Mouse (Mus musculus) MEL (cell line): Measurements from ENCODE around the gene Rims1. TPM values are rescaled to one million over a fixed set of nuclear protein-coding genes. Genes with fewer than 3 reads are reported as not detected.

Source experiments
- DNase-seq: peaks from one replicate; pipeline ENCODE4 v3.0.0; 2011; ENCODE audit warnings: low read depth, low spot score
- H3K27ac ChIP-seq: 2 replicates; pipeline ENCODE4 v1.5.1; 2012; ENCODE audit warnings: low read depth, mild to moderate bottlenecking, control low read depth, low read length, moderate library complexity; ENCODE audit not compliant: control insufficient read depth
- H3K27me3 ChIP-seq, 2 experiments: fragments of 150-350 bp in 1 of 2; sonication (generic) in 1 of 2; 2 replicates each; pipeline ENCODE4 v1.6.1; 2012; ENCODE audit warnings: low read length in 2 of 2, mild to moderate bottlenecking in 2 of 2, improper control_type of control experiment in 1 of 2, moderate library complexity in 1 of 2; ENCODE audit not compliant: insufficient read depth in 2 of 2, control insufficient read depth in 1 of 2
- H3K36me3 ChIP-seq, 2 experiments: 2 replicates each; pipeline ENCODE4 v1.6.1; 2012 to 2014; ENCODE audit warnings: low read length in 2 of 2, improper control_type of control experiment in 1 of 2, inconsistent platforms in 1 of 2, mild to moderate bottlenecking in 1 of 2; ENCODE audit not compliant: insufficient read depth in 2 of 2, control insufficient read depth in 1 of 2
- H3K4me1 ChIP-seq, 2 experiments: fragments of 150-350 bp in 1 of 2; sonication (generic) in 1 of 2; 2 replicates each; pipeline ENCODE4 v1.6.1; 2012; ENCODE audit warnings: low read length in 2 of 2, improper control_type of control experiment in 1 of 2, mild to moderate bottlenecking in 1 of 2; ENCODE audit not compliant: insufficient read depth in 2 of 2, control insufficient read depth in 1 of 2
- H3K4me3 ChIP-seq, 2 experiments: fragments of 150-350 bp in 1 of 2; sonication (generic) in 1 of 2; 2 replicates each; pipeline ENCODE4 v1.5.1; 2012; ENCODE audit warnings: low read depth in 2 of 2, low read length in 2 of 2, mild to moderate bottlenecking in 2 of 2, moderate library complexity in 2 of 2, control low read depth in 1 of 2, improper control_type of control experiment in 1 of 2; ENCODE audit not compliant: control insufficient read depth in 1 of 2, insufficient read depth in 1 of 2
- H3K79me2 ChIP-seq: 2 replicates; pipeline ENCODE4 v1.6.1; 2012; ENCODE audit warnings: mild to moderate bottlenecking, low read length, moderate library complexity; ENCODE audit not compliant: control insufficient read depth, poor library complexity, insufficient read depth
- H3K9ac ChIP-seq: 2 replicates; pipeline ENCODE4 v1.6.1; 2012; ENCODE audit warnings: low read depth, mild to moderate bottlenecking, control low read depth, low read length, moderate library complexity; ENCODE audit not compliant: control insufficient read depth, poor library complexity, severe bottlenecking
- H3K9me3 ChIP-seq: fragments of 150-350 bp; sonication (generic); replicated peaks from 2 replicates; pipeline ENCODE4 v1.6.1; 2012; ENCODE audit warnings: mild to moderate bottlenecking, low read length, improper control_type of control experiment, moderate library complexity; ENCODE audit not compliant: insufficient read depth
- CHD1 ChIP-seq: IDR thresholded peaks from 2 replicates; pipeline ENCODE4 v1.6.1; 2012; ENCODE audit warnings: low read depth, mild to moderate bottlenecking, inconsistent platforms, low read length, improper control_type of control experiment
- ELF1 ChIP-seq: IDR thresholded peaks from 2 replicates; pipeline ENCODE4 v1.6.1; 2014; ENCODE audit warnings: low read depth, mild to moderate bottlenecking, inconsistent platforms, low read length, improper control_type of control experiment, moderate library complexity
- GABPA ChIP-seq: IDR thresholded peaks from 2 replicates; pipeline ENCODE4 v1.6.1; 2012; ENCODE audit warnings: low read depth, mild to moderate bottlenecking, inconsistent platforms, low read length, improper control_type of control experiment, moderate library complexity
- GATA1 ChIP-seq: IDR thresholded peaks from 2 replicates; pipeline ENCODE4 v1.6.1; 2011; ENCODE audit warnings: low read depth, low read length, improper control_type of control experiment
- JUND ChIP-seq: IDR thresholded peaks from 2 replicates; pipeline ENCODE4 v1.6.1; 2011; ENCODE audit warnings: low read depth, mild to moderate bottlenecking, improper control_type of control experiment, low read length
- MEF2A ChIP-seq: IDR thresholded peaks from 2 replicates; pipeline ENCODE4 v1.6.1; 2014; ENCODE audit warnings: low read depth, mild to moderate bottlenecking, inconsistent platforms, low read length, improper control_type of control experiment; ENCODE audit not compliant: poor library complexity, insufficient replicate concordance, severe bottlenecking; ENCODE audit errors: extremely low read depth
- MYB ChIP-seq: IDR thresholded peaks from 2 replicates; pipeline ENCODE4 v1.6.1; 2011; ENCODE audit warnings: mild to moderate bottlenecking, low read depth, low read length, improper control_type of control experiment
- MYC ChIP-seq: IDR thresholded peaks from 2 replicates; pipeline ENCODE4 v1.6.1; 2011; ENCODE audit warnings: low read depth, mild to moderate bottlenecking, low read length, improper control_type of control experiment, moderate library complexity
- NELFE ChIP-seq: IDR thresholded peaks from 2 replicates; pipeline ENCODE4 v1.6.1; 2011; ENCODE audit warnings: low read depth, low read length, improper control_type of control experiment
- POLR2A ChIP-seq, 2 experiments: IDR thresholded peaks; 2 replicates each; pipeline ENCODE4 v1.6.1; 2011 to 2012; ENCODE audit warnings: low read length in 2 of 2, mild to moderate bottlenecking in 2 of 2, control low read depth in 1 of 2, improper control_type of control experiment in 1 of 2, low read depth in 1 of 2, moderate library complexity in 1 of 2; ENCODE audit not compliant: control insufficient read depth in 1 of 2, insufficient read depth in 1 of 2, poor library complexity in 1 of 2
- POLR2AphosphoS2 ChIP-seq: IDR thresholded peaks from 2 replicates; pipeline ENCODE4 v1.6.1; 2011; ENCODE audit warnings: low read length, improper control_type of control experiment
- POLR2AphosphoS5 ChIP-seq: IDR thresholded peaks from 2 replicates; pipeline ENCODE4 v1.6.1; 2012; ENCODE audit warnings: low read depth, borderline replicate concordance, mild to moderate bottlenecking, inconsistent platforms, low read length, moderate library complexity, mixed read lengths
- SMC3 ChIP-seq: IDR thresholded peaks from 2 replicates; pipeline ENCODE4 v1.6.1; 2011; ENCODE audit warnings: low read depth, low read length, improper control_type of control experiment
- TAL1 ChIP-seq: IDR thresholded peaks from 2 replicates; pipeline ENCODE4 v1.6.1; 2012; ENCODE audit warnings: mild to moderate bottlenecking, inconsistent platforms, low read length, moderate library complexity, mixed read lengths
- TBP ChIP-seq: IDR thresholded peaks from 2 replicates; pipeline ENCODE4 v1.8.0; 2011; ENCODE audit warnings: low read depth, low read length, improper control_type of control experiment
- polyA plus RNA-seq, 2 experiments: library from polyadenylated mRNA; stranded (reverse) in 1 of 2; unstranded in 1 of 2; fragments of >175 nt in 1 of 2; fragments of >200 nt in 1 of 2; gene quantifications; 2 replicates each; pipeline versions ENCODE4 v1.2.1 to v1.2.4; 2012; ENCODE audit warnings: low replicate concordance in 2 of 2, low read depth in 1 of 2; ENCODE audit not compliant: insufficient read length in 2 of 2, insufficient read depth in 1 of 2, missing spikeins in 1 of 2
- total RNA-seq: library from RNA; depleted of rRNA; stranded (reverse); fragments of 300-350 nt; gene quantifications from 2 replicates; pipeline ENCODE4 v1.2.3, GENCODE M21; 2012

Rims1 gene
- total and polyA plus RNA-seq, 3 experiments, result 0.31 TPM; not detected in 2

DNA sequence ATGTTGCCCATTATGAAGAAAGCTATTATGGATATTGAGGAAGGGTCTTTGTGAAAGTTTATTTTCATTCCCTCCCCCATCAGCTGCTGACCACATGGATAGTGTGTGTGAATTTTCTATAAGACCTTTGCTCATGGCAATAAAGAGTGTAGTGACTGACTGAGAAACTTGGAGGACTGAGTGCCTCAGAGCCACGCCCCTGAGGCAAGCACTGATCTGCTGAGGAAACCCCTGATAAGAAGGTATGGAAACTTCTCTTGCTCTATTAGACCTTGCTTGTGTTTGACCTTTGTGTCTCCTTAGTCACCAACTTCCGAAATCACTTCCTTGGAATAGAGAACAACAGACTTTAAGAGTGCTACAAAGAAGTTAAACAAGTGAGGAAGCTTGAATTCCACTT is 55.3 kb downstream of the Rims1 start:
- Histone ChIP-seq H3K4me1 (no peaks in the 10 kb centered on the region), H3K9ac (no peak overlapping the region), H3K36me3 (no peaks in the 10 kb centered on the region), H3K27ac (no peak overlapping the region), H3K27me3 (no peaks in the 10 kb centered on the region), H3K4me3 (no peak overlapping the region), H3K9me3 (no peaks in the 10 kb centered on the region), H3K79me2 (no peaks in the 10 kb centered on the region)
- no peak for DNase-seq
- no peak for TF ChIP-seq JUND
- TF ChIP-seq, all 39 proteins: peak for 0

DNA sequence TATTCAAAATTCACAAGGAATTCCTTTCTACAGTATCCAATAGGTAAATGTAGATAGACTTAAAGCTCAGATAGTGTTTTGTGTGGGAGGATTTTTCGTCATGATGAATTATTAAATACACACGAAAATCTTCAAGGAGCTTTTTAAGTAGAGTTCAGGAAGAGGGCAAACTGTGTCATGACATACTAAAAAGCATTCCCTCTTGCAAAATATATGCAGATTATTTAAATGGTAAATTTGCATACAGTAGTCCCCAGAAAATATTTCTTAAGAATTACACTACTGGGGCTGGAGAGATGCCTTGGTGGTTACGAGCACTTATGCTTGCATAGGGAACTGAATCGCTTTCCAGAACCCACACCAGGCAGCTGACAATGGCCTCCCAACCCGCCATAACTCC is 61.1 kb downstream of the Rims1 start:
- DNase-seq, result no peak
- H3K27me3 ChIP-seq, result no peaks in the 10 kb centered on the region
- TF ChIP-seq MEF2A (no peak), MYB (no peak), POLR2AphosphoS5 (no peak), POLR2AphosphoS2 (no peak), ELF1 (no peak), SMC3 (no peak)
- no peaks in the 10 kb centered on the region for H3K36me3 ChIP-seq
- H3K79me2 ChIP-seq, result no peaks in the 10 kb centered on the region
- H3K9me3 ChIP-seq, result no peaks in the 10 kb centered on the region
- no peak overlapping the region for H3K9ac ChIP-seq
- no peak overlapping the region for H3K4me3 ChIP-seq
- H3K4me1 ChIP-seq, result no peaks in the 10 kb centered on the region
- H3K27ac ChIP-seq, result no peak overlapping the region

DNA sequence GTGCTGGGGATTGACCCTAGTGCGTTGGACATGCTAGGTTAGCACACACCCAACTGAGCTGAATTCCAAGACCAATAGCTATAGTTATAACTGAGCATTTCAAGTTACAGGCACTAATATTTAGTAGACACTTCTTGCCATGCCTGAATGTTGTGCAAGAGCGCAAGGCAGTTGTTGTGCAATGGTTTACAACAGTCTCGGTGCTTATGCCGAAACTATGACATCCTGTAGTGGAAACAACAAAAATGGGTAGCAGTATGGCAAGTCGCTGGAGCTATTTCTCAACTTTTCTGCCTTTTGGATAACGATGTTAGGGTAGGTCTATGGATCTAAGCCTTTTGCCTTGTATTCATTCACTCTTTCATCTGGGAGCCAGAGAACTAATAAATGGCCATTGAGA is 68.3 kb downstream of the Rims1 start:
- Histone ChIP-seq H3K9me3 (no peaks in the 10 kb centered on the region), H3K27ac (no peak overlapping the region), H3K36me3 (no peaks in the 10 kb centered on the region), H3K79me2 (no peaks in the 10 kb centered on the region), H3K9ac (no peak overlapping the region), H3K4me1 (no peaks in the 10 kb centered on the region), H3K4me3 (no peak overlapping the region), H3K27me3 (no peaks in the 10 kb centered on the region)
- TF ChIP-seq GATA1, result no peak
- no peak for TF ChIP-seq POLR2A (IDR thresholded peaks at IDR 0.05; ENCODE audit: control insufficient read depth in 1 of 2, insufficient read depth in 1 of 2, low read depth in 1 of 2, low read length in 2 of 2, poor library complexity in 1 of 2)
- no peak for TF ChIP-seq MYC
- no peak for TF ChIP-seq GABPA
- TF ChIP-seq JUND, result no peak
- TF ChIP-seq TBP, result no peak
- TF ChIP-seq NELFE, result no peak
- TF ChIP-seq TAL1, result no peak
- TF ChIP-seq CHD1, result no peak
- DNase-seq, result no peak
